Mouse (Mus musculus) retina, embryonic 14.5 days (tissue): ENCODE measurements around the gene Ak8.

Experiments used
- DNase-seq: peaks from one replicate; pipeline ENCODE4 v3.0.0-alpha.2; 2015; ENCODE audit warnings: low spot score

Ak8 gene

DNA sequence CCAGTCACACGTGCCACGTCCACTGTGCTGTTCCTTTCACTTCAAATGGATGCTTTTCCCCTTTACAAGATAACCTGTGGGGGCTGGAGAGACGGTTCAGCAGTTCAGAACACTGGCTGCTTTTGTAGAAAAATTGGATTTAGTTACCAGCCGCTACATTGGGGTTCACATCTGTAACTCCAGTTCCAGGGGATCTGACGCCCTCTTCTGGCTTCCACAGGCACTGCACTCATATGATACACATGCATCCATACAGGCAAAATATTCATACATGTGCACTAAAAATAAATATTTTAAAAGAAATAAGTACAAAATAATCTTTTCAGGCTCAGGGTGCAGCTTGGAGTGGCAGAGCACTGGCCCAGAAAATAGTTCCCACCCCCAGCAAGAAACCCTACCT, 94.7 kb downstream of the Ak8 start:
- no peak for DNase-seq

- no peak for DNase-seq
Observed at GRCm38 (mm10) chr2:28796298-28796697, 96.3 kb downstream of the Ak8 start.

DNA sequence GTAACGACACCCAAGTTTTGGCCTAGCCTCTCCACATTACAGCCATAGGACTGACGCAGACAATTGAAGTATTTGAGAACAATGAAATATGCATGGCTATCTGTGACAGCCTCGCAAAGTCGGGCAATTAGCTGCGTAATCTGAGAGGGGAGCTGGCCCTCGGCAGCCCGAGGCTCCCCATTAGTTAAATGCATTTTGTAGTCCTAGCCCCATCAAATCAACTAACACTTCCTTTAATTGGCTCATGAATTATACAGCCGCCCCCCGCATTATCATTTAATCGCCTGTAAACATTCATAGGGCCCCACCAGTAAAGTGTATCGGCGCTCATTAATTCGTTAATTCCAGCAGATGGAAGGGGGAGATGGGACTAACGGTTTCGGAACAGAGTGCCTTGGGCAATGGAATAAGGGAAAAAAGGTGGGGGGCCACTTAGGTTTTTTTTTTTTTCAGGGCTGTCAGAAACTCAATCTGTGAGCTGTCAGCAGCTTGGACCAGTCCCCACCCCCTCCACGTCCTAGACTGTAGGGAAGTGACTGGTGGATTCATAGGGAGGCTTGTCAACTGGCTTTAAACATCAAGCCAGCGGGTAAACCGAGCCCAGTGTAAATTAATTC, 97.6 kb downstream of the Ak8 start:
- DNase-seq: peak; percentile 50

DNA sequence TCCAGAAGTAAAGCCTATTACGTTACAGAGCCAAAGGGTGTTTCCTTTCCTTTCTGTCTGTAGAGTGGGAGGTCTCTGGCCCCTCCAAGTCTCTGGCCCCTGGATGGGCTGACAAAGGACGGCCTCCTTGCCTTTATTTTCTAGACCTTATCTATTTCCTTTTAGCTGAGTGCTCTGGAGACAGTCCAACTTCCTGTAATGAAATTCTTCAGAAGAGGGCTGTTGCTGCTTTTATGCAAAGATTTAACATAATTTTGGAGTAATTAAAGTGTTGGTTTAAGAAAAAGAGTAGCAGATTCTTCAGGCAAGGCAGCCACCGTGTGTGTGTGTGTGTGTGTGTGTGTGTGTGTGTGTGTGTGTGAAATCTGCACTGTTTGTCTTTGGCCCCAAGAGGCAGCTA, 98.4 kb downstream of the Ak8 start:
- DNase-seq: no peak

GRCm38 (mm10) chr2:28799575-28799974, 99.6 kb downstream of the Ak8 start:
- DNase-seq: no peak

DNA sequence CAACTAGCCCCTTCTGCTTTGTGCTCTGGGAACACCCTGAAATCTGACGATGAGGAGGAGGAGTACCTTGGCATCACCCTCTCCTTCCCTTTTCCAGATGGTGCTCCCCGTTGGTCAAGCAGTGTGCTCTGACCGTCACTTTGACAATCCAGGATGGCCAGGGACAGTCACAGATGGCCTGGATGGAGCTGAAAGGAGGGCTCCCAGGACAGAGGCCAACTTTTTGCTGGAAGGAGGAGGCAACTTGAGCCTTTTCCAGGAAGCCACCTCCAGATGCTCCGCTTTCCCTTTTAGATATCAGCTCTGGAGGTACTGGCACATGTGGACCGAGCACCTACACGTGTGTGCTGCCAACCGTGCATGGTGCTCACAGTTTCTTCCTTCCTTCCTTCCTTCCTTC, 103.4 kb downstream of the Ak8 start:
- no peak for DNase-seq

- no peak for DNase-seq
Observed at GRCm38 (mm10) chr2:28808841-28809240, 108.9 kb downstream of the Ak8 start.

DNA sequence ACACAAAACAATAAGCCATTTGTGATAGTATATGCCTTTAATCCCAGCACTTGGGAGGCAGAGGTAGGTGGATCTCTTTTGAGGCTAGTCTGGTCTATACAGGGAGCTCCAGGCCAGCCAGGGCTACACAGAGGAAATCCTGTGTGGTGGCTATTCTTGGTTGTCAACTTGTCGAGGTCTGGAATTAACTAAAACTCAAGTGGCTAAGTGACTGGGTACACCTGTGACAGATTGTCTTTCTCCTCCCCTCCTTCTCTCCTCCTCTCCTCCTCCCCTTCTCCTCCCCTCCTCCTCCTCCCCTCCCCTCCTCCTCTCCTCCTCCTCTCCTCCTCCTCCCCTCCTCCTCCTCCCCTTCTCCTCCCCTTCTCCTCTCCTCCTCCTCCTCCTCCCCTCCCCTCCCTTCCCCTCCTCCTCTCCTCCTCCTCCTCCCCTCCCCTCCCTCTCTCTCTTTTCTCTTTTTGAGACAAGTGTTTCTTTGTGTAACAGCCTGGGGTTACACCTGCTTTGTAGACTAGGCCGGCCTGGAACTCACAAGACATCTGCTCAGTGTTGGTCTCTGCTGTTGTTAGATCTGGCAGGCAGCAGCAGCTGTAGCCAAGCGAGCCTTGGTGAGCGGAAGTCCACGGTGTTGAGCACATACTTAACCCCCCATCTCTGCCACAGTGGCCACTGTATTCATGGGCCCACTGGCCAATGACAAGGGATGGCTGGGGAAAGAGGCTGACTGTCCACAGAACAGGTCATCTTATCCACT, 110.5 kb downstream of the Ak8 start:
- DNase-seq: no peak

DNA sequence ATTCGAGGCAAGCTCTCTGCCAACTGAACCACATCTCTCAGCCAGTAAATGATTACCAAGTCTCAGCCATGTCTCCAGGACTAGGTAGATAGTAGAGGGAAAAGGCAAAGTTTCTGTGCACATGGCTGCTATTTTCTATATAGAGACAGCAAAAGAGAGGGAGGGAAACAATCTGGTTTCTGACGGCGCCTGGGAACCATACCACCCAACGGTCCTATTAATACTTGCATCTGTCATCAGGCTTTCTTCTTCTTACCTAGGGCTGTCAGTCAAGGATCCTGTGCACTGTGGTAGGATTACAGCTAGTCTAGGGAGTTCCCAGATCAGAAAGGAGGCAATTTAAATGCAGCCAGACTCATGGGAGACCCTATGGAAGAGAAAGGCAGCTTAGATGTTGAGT, 118.9 kb downstream of the Ak8 start:
- no peak for DNase-seq

DNA sequence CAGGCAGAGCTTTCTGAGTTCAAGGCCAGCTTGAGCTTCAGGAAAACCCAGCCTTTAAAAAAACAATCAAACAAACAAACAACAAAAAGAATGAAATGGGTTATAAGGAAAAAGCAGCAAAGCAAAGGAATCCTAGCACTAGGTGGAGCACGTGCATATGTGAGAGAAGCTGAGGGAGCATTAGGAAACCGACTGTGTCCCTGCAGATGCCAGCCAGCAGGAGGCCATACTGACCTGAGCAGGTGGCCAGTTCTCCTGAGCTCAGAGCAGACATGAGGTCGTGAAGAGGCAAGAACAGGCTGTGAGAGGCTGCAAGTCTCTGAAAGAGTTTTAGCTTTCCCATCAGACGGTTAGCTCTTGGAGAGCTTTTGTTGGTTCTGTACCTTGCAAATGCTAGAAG, 129.3 kb downstream of the Ak8 start:
- DNase-seq: no peak

DNA sequence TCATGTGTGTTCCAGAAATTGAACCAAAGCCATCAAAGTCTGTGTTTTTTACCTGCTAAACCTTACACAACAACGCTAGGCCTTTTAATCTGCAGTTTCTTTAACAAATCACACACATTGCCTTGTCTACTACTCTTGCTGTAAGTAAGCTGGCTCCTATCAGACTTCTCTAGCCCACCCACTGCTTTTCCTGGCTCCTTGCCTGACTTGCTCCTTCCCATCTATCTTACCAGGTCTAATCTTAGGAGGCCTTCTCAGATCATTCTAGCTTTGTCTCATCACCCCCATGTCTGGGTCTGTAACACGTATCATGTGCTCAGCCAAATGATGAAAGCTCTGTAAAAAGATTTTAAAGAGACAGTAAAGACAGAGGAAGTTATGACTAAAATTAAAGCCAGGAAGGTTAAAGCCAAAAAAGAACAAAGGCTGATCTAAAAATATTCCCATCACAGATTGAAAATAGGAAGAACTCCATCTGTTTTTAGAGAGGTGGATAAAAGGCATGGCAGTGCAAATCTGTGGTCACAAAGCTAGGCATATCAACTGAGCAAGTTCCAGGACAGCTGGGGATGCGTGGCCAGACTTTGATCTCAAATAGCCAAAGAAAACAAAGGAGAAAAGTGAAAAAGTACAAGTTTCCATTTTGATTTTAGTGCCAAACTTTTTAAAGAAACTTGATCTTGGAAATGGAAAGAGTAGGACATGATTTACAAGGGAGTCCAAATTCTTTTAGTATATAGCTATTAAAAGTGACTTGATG, 136.4 kb downstream of the Ak8 start:
- no peak for DNase-seq

- peak; percentile 26 for DNase-seq
Observed at GRCm38 (mm10) chr2:28839501-28840221, 139.7 kb downstream of the Ak8 start.

DNA sequence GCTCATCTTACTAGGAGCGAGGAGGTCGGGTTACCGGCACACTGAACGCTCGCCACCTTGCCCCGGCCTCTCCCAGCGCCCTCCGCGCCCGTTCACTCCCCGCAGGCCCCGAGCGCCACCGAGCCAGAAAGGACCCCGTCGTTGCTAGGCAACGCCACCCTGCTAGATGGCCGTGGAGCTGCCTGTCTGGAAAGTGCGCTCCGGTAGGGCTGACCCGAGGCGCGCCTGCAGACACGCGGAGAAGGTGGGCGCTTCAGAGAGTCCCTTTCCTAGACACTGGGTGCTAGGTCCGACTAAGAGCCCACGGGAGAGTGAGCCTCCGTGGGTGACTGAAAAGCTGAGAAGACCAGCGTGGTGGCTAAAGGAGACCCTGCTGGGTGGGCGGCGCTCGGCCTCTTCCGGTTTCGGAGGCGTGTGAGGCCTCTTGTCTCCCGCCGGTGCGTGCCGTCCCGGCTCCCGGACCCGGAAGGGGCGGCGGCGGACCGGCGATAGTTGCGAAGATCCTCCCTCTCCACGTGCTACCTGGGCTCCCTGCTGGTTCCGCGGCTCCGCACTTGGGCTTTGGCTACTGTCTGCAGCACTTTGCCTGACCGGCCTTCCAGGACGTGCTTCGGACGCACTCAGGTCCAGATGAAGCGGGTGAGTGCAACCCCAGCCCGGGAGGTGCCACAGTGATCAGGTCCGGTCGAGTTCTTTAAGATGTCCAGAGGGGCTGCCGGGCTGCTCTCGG, 140.4 kb downstream of the Ak8 start, which contains the start of the genes Gtf3c4 and Ddx31:
Gtf3c4 (minus strand) TSS at position 139 of the 730 bp plus-strand sequence.
Ddx31 (plus strand) TSS at position 185 of the 730 bp plus-strand sequence.
- peak; percentile 97 for DNase-seq

DNA sequence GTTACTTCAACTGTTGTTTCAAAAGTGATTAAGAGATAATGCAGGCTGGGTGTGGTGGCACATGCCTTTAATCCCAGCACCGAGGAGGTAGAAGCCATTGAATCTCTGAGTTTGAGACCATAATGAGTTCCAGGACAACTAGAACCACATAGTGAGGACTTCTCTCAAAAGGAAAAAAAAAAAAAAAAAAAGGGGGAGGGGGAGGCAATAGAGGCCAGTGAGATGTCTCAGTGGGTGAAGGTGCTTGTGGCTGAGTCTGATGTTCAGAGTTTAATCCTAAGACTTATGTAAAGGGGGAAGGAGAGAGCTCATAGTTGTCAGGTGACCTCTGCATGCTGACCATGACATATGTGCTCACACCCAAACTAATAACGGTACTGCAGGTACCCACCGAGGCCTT, 142.1 kb downstream of the Ak8 start:
- DNase-seq: no peak

- DNase-seq: no peak
Observed at GRCm38 (mm10) chr2:28848879-28849278, 148.9 kb downstream of the Ak8 start.

DNA sequence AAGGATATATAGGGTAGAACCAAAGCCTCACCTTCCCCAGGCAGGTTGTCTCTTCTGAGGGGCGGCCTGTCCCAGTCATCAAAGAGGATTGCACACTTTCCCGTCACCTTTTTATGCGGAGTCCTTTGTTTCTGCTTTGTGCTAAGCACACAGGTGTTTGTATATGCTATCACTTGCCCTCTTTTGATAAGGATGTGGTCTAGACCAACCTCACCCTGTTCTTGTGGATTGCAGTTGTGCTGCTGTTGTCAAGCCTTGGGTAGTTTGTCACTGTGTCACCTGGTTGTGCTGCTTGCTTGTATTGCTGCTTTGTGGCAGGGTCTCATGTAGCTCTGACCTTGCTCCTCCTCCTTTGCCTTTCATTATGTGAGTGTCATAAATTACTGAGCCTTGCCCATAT, 152.6 kb downstream of the Ak8 start:
- DNase-seq: no peak

GRCm38 (mm10) chr2:28855773-28856172, 155.8 kb downstream of the Ak8 start:
- no peak for DNase-seq

DNA sequence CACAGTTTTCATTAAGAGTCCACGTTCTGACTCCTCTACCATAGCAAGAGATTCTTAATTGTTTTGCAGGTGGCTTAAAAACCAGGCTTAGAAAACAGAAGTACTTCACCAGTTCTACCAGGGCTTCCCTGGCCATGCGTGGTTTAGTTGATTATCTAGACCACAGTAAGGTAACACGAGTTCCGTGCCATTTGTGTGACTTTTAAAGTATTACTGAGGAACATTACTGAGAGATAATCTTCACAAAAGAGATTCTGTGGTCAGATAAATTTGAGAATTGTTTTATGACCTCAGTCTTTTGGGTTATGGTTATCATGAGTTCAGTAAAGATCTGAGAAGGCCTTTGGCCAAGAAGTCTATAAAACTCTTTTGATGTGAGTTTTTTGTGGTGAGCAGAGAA, 159.3 kb downstream of the Ak8 start:
- no peak for DNase-seq

DNA sequence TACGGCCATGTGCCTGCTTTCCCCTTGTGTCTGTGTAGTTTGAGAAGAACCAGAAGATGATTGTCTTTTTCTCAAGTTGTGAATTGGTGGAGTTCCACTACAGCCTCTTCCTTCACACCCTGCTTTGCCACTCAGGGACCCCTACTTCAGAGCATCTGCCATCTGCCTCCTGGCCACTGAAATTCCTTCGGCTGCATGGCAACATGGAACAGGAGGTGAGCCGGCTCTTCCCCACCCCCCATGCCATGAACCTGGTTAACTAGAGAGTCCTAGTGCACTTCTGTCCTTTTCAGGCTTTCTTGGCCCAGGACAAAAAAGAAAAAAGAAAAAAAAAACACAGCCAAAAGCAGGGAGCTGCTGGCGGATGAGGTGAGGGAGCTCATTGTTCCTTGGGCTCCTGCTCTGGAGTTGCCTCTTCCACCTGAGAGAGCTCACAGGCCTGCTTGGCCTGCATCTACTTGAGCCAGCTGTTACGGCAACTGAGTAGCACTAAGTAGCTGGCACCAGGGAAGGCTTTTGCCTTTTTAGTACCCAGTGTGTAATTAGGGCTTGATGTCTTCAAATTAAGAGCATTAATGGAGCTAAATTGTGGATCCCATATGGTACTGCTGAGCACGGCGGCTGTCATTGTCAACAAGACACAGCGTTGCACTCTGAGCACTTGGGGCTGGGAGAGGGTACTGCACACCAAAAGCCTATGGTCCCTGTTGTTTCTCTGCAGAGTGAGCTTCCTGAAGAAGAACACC, 160.9 kb downstream of the Ak8 start:
- DNase-seq: no peak
